In the genomic region with DNA sequence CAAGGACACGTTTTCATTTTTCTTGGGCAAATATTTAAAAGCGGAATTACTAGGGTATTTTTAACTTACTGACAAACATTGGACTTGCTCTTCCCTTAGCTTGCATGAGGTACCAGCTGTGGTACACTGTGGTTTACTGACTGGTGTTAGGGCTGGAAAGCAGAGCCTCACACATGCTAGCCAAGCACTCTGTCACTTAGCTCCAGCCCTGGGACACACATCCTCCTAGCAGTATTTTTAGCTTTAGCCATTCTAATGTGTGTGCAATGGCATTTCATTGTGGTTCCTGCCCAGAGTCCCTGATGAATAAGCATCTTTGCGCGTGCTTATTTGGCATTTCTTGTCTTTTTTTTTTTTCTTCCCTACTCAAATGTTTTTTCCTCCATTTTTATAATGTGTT, we compare ENCODE assay signal across 16 mouse cellular contexts.
DNase-seq lines count a peak whose midpoint lies in the region; ATAC-seq and TF ChIP-seq lines count a peak whose summit lies in the region.
"Had no signal": no experiment of that assay in that cellular context is flagged by ENCODE, and none has a peak within 500 bp of the region (broad histone marks: within the 10 kb centered on the region; RNA-seq: fewer than 3 reads in every experiment).

No protein-coding gene starts in this region.

- no peak for TF ChIP-seq POLR2A in bone marrow macrophage, adult 2 months (IDR thresholded peaks at IDR 0.05; ENCODE audit: borderline replicate concordance, low read depth, low read length)

- WGBS in forebrain, embryonic 11.5 days, result 88% methylated on average over 4 of the region's 4 CpGs

- H3K9me3 ChIP-seq in forebrain, embryonic 11.5 days (ENCODE audit: control insufficient read depth, low read length), result no peaks in the 10 kb centered on the region
- H3K9me3 ChIP-seq: hindbrain, embryonic 10.5 days; lung, embryonic 15.5 days; midbrain, embryonic 15.5 days had no signal

- no peaks in the 10 kb centered on the region; the same call in 1 of the 2 replicates for H3K36me3 ChIP-seq in forebrain, embryonic 11.5 days (ENCODE audit: control insufficient read depth, insufficient read depth, low read length)
- H3K36me3 ChIP-seq: hindbrain, embryonic 10.5 days; lung, embryonic 15.5 days; midbrain, embryonic 15.5 days had no signal

- peak; percentile 29 for DNase-seq in layer of hippocampus, adult 9-11 months
- DNase-seq in layer of hippocampus, adult 8-10 months (ENCODE audit: low spot score in 2 of 2), result no peak
- DNase-seq in kidney, postnatal 36 days, result no peak
- no peak for DNase-seq in spleen, postnatal 4 days (ENCODE audit: low spot score in 2 of 2)
- no peak for DNase-seq in forebrain, embryonic 11.5 days (ENCODE audit: low spot score)
- DNase-seq: adrenal gland, adult 2 months; kidney, adult 18-20 months; left cerebral cortex, postnatal 4 days; right cerebral cortex, adult 18-20 months had no signal

- no peaks in the 10 kb centered on the region for H3K27me3 ChIP-seq in forebrain, embryonic 11.5 days (ENCODE audit: control insufficient read depth, insufficient read depth, low read length)
- H3K27me3 ChIP-seq: lung, embryonic 15.5 days; midbrain, embryonic 15.5 days had no signal

- H3K27ac ChIP-seq in bone marrow macrophage, adult 2 months (ENCODE audit: insufficient read depth, low read depth, low read length), result peak overlapping the region; percentile 93
- H3K27ac ChIP-seq in forebrain, embryonic 11.5 days (ENCODE audit: low read depth, low read length), result no peak overlapping the region
- H3K27ac ChIP-seq: hindbrain, embryonic 10.5 days; lung, embryonic 15.5 days; midbrain, embryonic 15.5 days had no signal

- ATAC-seq in common myeloid progenitor, adult 5-6 weeks (replicated peaks; ENCODE audit: low read depth, poor library complexity, severe bottlenecking), result peak; percentile 91
- ATAC-seq in hematopoietic stem cell, adult 5-6 weeks (replicated peaks in 1 of 2; ENCODE audit: insufficient read depth in 1 of 2, low FRiP score in 2 of 2, low TSS enrichment in 1 of 2, low read depth in 1 of 2, poor library complexity in 2 of 2, severe bottlenecking in 2 of 2), result peak; percentile 92 to 97
- no peak for ATAC-seq in forebrain, embryonic 11.5 days (replicated peaks; ENCODE audit: low FRiP score)
- ATAC-seq: forebrain, embryonic 16.5 days; midbrain, embryonic 15.5 days had no signal

- H3K4me3 ChIP-seq in bone marrow macrophage, adult 2 months (ENCODE audit: insufficient read depth, low read length), result no peak overlapping the region
- H3K4me3 ChIP-seq in forebrain, embryonic 11.5 days (ENCODE audit: low read depth, low read length), result no peak overlapping the region
- H3K4me3 ChIP-seq: hindbrain, embryonic 10.5 days; lung, embryonic 15.5 days; midbrain, embryonic 15.5 days had no signal

- peaks cover 51% of the 10 kb centered on the region for H3K4me1 ChIP-seq in bone marrow macrophage, adult 2 months (ENCODE audit: control insufficient read depth, insufficient read depth, low read length)
- 0 out of 2 replicates have a peak, but pooled peaks cover 3% of the 10 kb centered on the region for H3K4me1 ChIP-seq in forebrain, embryonic 11.5 days (replicated peaks; ENCODE audit: control insufficient read depth, insufficient read depth, low read length)

- H3K4me2 ChIP-seq in forebrain, embryonic 11.5 days (ENCODE audit: low read depth, low read length, severe bottlenecking), result no peak overlapping the region
- H3K4me2 ChIP-seq: lung, embryonic 15.5 days; midbrain, embryonic 15.5 days had no signal

- H3K9ac ChIP-seq in forebrain, embryonic 11.5 days (ENCODE audit: low read length), result no peak overlapping the region
- H3K9ac ChIP-seq: lung, embryonic 15.5 days; midbrain, embryonic 15.5 days had no signal

- no peak for TF ChIP-seq CTCF in bone marrow macrophage, adult 2 months (IDR thresholded peaks at IDR 0.05; ENCODE audit: low read depth, low read length)
